Mouse (Mus musculus) intestine, postnatal 0 days (tissue): ENCODE data around the gene Ifrd2. TPM values are rescaled to one million over a fixed set of nuclear protein-coding genes. Genes with fewer than 3 reads are reported as not detected.
A peak's percentile ranks its signal among the peaks of the same experiment; 100 is the strongest.

Experiments
- ATAC-seq: fragments of 200-750 bp; cut with Nextera tagmentation; 2 replicates; pipeline ENCODE4 v1.8.0; 2017; ENCODE audit warnings: mild to moderate bottlenecking, moderate TSS enrichment, moderate library complexity
- H3K27ac ChIP-seq: fragments of 300-500 bp; sonication (generic); 2 replicates; pipeline ENCODE4 v1.5.1; 2014; ENCODE audit warnings: mild to moderate bottlenecking, low read depth, low read length, moderate library complexity
- H3K27me3 ChIP-seq: fragments of 300-500 bp; sonication (generic); replicated peaks from 2 replicates; pipeline ENCODE4 v1.6.1; 2014; ENCODE audit warnings: low read length, mixed read lengths; ENCODE audit not compliant: control insufficient read depth, insufficient read depth
- H3K36me3 ChIP-seq: fragments of 300-500 bp; sonication (generic); 2 replicates; pipeline ENCODE4 v1.6.1; 2014; ENCODE audit warnings: mild to moderate bottlenecking, moderate library complexity; ENCODE audit not compliant: control insufficient read depth, insufficient read depth
- H3K4me1 ChIP-seq: fragments of 300-500 bp; sonication (generic); replicated peaks from 2 replicates; pipeline ENCODE4 v1.6.1; 2014; ENCODE audit warnings: antibody characterized with exemption, low read length, mixed read lengths; ENCODE audit not compliant: control insufficient read depth, insufficient read depth
- H3K4me2 ChIP-seq: fragments of 300-500 bp; sonication (generic); replicated peaks from 2 replicates; pipeline ENCODE4 v1.6.1; 2014; ENCODE audit warnings: low read depth, mild to moderate bottlenecking, moderate library complexity
- H3K4me3 ChIP-seq: fragments of 300-500 bp; sonication (generic); 2 replicates; pipeline ENCODE4 v1.5.1; 2014; ENCODE audit warnings: low read depth, low read length
- H3K9ac ChIP-seq: fragments of 300-500 bp; sonication (generic); 2 replicates; pipeline ENCODE4 v1.6.1; 2014; ENCODE audit warnings: mild to moderate bottlenecking, low read depth, low read length
- H3K9me3 ChIP-seq: fragments of 300-500 bp; sonication (generic); 2 replicates; pipeline ENCODE4 v1.6.1; 2016; ENCODE audit warnings: mixed run types; ENCODE audit not compliant: control insufficient read depth
- CTCF ChIP-seq: sonication (generic); IDR thresholded peaks from 2 replicates; pipeline ENCODE4 v1.5.1; 2016; ENCODE audit warnings: low read depth, mild to moderate bottlenecking, control low read depth, antibody characterized with exemption, moderate library complexity
- WGBS: fragments of 180-500 bp; shearing (Covaris S2); extraction: QIAGEN DNeasy Blood & Tissue Kit; methylation state at CpG from one replicate; pipeline ENCODE4 v1.1.7; 2014; 5-methylcytosine and 5-hydroxymethylcytosine counted together
- polyA plus RNA-seq: library from polyadenylated mRNA; unstranded; fragments of >200 nt; fragmentation: Nextera tagmentation; extraction: Ambion mirVana; gene quantifications from 2 replicates; pipeline ENCODE4 v1.2.1, GENCODE M21; 2015

Ifrd2 gene
- polyA plus RNA-seq, 1 experiment from 2014 or later = 36.9 TPM

GRCm38 (mm10) chr9:107626158-107626843 lies 38.9 kb downstream of the Ifrd2 start:
- Histone ChIP-seq H3K9ac (peak overlapping the region; percentile 34; the same call in 1 of the 2 replicates), H3K27me3 (no peaks in the 10 kb centered on the region), H3K4me2 (peak overlapping the region; percentile 41), H3K4me3 (no peak overlapping the region), H3K9me3 (no peaks in the 10 kb centered on the region), H3K27ac (0 out of 2 replicates have a peak overlapping the region, but pooled peaks have one; percentile 54), H3K4me1 (peaks cover 27% of the 10 kb centered on the region), H3K36me3 (peaks cover 23% of the 10 kb centered on the region)
- WGBS = 53% methylated on average over 15 of the region's 15 CpGs
- ATAC-seq = 0 out of 2 replicates have a peak, but pooled peaks have one; percentile 1
- no peak for TF ChIP-seq CTCF

GRCm38 (mm10) chr9:107626844-107627277 lies 39.4 kb downstream of the Ifrd2 start:
- H3K27ac ChIP-seq = peak overlapping the region; percentile 54; the same call in 1 of the 2 replicates
- peaks cover 23% of the 10 kb centered on the region for H3K36me3 ChIP-seq
- no peaks in the 10 kb centered on the region for H3K27me3 ChIP-seq
- H3K4me1 ChIP-seq = peaks cover 27% of the 10 kb centered on the region
- H3K9ac ChIP-seq = no peak overlapping the region; the same call in 1 of the 2 replicates
- H3K4me2 ChIP-seq = peak overlapping the region; percentile 41
- no peaks in the 10 kb centered on the region for H3K9me3 ChIP-seq
- 27% methylated on average over 2 of the region's 2 CpGs for WGBS
- peak; percentile 96 for TF ChIP-seq CTCF
- ATAC-seq = peak; percentile 20; the same call in 1 of the 2 replicates
- H3K4me3 ChIP-seq = no peak overlapping the region

GRCm38 (mm10) chr9:107627387-107628255 lies 40.2 kb downstream of the Ifrd2 start:
- H3K9ac ChIP-seq = 0 out of 2 replicates have a peak overlapping the region, but pooled peaks have one; percentile 0
- no peak for ATAC-seq
- H3K27ac ChIP-seq = peak overlapping the region; percentile 54
- peaks cover 27% of the 10 kb centered on the region for H3K4me1 ChIP-seq
- no peaks in the 10 kb centered on the region for H3K27me3 ChIP-seq
- no peaks in the 10 kb centered on the region for H3K9me3 ChIP-seq
- WGBS = 53% methylated on average over 20 of the region's 20 CpGs
- H3K4me2 ChIP-seq = no peak overlapping the region
- TF ChIP-seq CTCF = no peak
- peaks cover 17% of the 10 kb centered on the region for H3K36me3 ChIP-seq
- no peak overlapping the region for H3K4me3 ChIP-seq

GRCm38 (mm10) chr9:107628721-107629410 lies 41.4 kb downstream of the Ifrd2 start:
- ATAC-seq = no peak
- Histone ChIP-seq H3K9ac (no peak overlapping the region), H3K36me3 (peaks cover 14% of the 10 kb centered on the region; the same call in 1 of the 2 replicates), H3K4me3 (no peak overlapping the region), H3K27me3 (no peaks in the 10 kb centered on the region), H3K27ac (peak overlapping the region; percentile 54; the same call in 1 of the 2 replicates), H3K9me3 (no peaks in the 10 kb centered on the region), H3K4me1 (peaks cover 27% of the 10 kb centered on the region), H3K4me2 (peak overlapping the region; percentile 32)
- WGBS = 56% methylated on average over 15 of the region's 15 CpGs
- TF ChIP-seq CTCF = no peak

GRCm38 (mm10) chr9:107629411-107629730 lies 41.9 kb downstream of the Ifrd2 start:
- H3K36me3 ChIP-seq = peaks cover 14% of the 10 kb centered on the region; the same call in 1 of the 2 replicates
- no peak for TF ChIP-seq CTCF
- no peak for ATAC-seq
- H3K27ac ChIP-seq = peak overlapping the region; percentile 54; the same call in 1 of the 2 replicates
- H3K4me3 ChIP-seq = no peak overlapping the region
- H3K9ac ChIP-seq = no peak overlapping the region
- H3K9me3 ChIP-seq = no peaks in the 10 kb centered on the region
- H3K27me3 ChIP-seq = no peaks in the 10 kb centered on the region
- WGBS = 18% methylated on average over 4 of the region's 4 CpGs
- H3K4me2 ChIP-seq = 0 out of 2 replicates have a peak overlapping the region, but pooled peaks have one; percentile 32
- peaks cover 22% of the 10 kb centered on the region for H3K4me1 ChIP-seq
